Mouse (Mus musculus) brain, embryonic 14.5 days (tissue): Measurements from ENCODE around the gene Rubcn.

Experiments
- CTCF ChIP-seq: fragments of 200-500 bp; IDR thresholded peaks from 2 replicates; pipeline ENCODE4 v1.5.1; 2012; ENCODE audit warnings: inconsistent platforms, mild to moderate bottlenecking, moderate library complexity, borderline replicate concordance; ENCODE audit not compliant: insufficient read depth, insufficient read length; ENCODE audit errors: extremely low read depth
- POLR2A ChIP-seq: fragments of 200-500 bp; IDR thresholded peaks from 2 replicates; pipeline ENCODE4 v1.6.1; 2012; ENCODE audit warnings: mild to moderate bottlenecking, inconsistent platforms, borderline replicate concordance; ENCODE audit not compliant: poor library complexity, insufficient read depth, insufficient read length, severe bottlenecking; ENCODE audit errors: extremely low read depth

DNA sequence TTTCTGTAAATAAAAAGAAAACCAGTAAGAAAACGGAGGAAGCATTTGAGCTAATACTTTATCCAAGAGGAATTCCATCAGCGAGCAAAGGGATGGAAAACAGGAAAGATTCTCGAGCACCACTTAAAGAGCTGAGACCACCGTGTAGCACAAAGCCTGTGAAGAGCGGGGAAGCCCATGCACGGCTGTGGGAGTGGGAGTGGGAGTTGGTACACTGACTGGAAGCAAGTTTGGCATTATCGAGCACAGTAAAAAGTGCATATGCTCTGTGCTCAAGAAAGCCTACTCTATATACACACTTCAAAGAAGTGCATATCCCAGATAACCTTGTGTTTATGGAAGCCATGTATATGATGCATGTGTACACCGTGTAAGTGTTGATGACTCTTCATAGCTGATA lies 49.5 kb upstream of the Rubcn start:
- no peak for TF ChIP-seq CTCF
- no peak for TF ChIP-seq POLR2A
